Mouse (Mus musculus) bone marrow macrophage, adult 2 months (primary cell): ENCODE results near the gene Rin3. TPM values are rescaled to one million over a fixed set of nuclear protein-coding genes. Genes with fewer than 3 reads are reported as not detected.

Experiments
- H3K27ac ChIP-seq: 2 replicates; pipeline ENCODE4 v1.5.1; 2012; ENCODE audit warnings: low read depth, low read length; ENCODE audit not compliant: insufficient read depth
- H3K4me1 ChIP-seq: 2 replicates; pipeline ENCODE4 v1.6.1; 2012; ENCODE audit warnings: low read length; ENCODE audit not compliant: control insufficient read depth, insufficient read depth
- H3K4me3 ChIP-seq: 2 replicates; pipeline ENCODE4 v1.5.1; 2012; ENCODE audit warnings: mild to moderate bottlenecking, low read length, moderate library complexity; ENCODE audit not compliant: insufficient read depth
- CTCF ChIP-seq: IDR thresholded peaks from 2 replicates; pipeline ENCODE4 v1.5.1; 2012; ENCODE audit warnings: low read depth, mild to moderate bottlenecking, low read length, moderate library complexity
- POLR2A ChIP-seq: IDR thresholded peaks from 2 replicates; pipeline ENCODE4 v1.6.1; 2012; ENCODE audit warnings: mild to moderate bottlenecking, low read depth, low read length, borderline replicate concordance
- polyA plus RNA-seq: library from polyadenylated mRNA; stranded (reverse); fragments of >200 nt; gene quantifications from 2 replicates; pipeline ENCODE4 v1.2.4, GENCODE M21; 2012; ENCODE audit not compliant: missing spikeins, insufficient read depth, insufficient read length

Rin3 gene
- polyA plus RNA-seq, 1 experiment, result 39.5 TPM

DNA sequence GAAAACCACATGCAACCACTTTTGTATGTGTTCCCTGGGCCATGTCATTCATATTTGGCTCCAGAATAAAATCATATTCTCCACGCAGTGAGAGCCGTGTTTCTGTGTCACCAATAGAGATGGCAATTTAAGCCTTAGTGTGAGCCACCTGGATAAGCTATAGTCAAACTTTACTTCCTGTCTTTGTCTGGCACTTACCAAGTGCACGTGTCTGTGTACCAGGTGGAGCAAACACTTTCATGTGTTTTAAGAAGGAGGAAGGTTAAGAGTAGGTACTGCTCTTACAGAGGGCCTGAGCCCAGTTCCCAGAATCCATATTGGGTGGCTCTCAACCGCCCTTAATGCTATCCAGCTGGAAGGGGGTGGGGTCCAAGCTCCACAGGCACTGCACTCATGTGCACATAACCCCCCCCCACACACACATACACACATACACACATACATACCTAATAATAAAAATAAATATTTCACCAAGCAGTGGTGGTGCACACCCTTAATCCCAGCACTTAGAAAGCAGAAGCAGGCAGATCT lies 142.3 kb downstream of the Rin3 start:
- TF ChIP-seq CTCF (no peak), POLR2A (no peak)
- H3K4me3 ChIP-seq, result no peak overlapping the region
- H3K27ac ChIP-seq, result no peak overlapping the region
- peaks cover 43% of the 10 kb centered on the region for H3K4me1 ChIP-seq

DNA sequence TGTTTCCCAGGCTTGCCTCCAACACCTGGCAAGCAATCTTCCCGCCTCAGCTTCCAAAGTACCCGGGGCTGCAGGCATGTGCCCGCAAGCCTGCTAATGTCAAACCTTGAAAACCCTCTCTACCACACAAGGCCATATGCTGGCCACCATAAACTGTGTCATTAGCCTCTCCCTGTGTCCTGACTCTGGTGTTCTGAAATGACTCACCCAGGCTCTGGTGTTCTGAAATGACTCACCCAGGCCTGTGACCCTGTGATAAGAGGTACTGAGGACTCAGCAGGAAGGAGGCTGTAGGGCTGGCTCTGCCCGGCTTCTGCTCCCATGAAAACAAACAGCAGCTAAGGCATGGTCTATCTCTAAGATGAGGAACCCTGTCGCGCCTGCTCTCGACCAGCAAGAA lies 143.4 kb downstream of the Rin3 start:
- peak overlapping the region; percentile 87 for H3K27ac ChIP-seq
- H3K4me1 ChIP-seq, result peaks cover 42% of the 10 kb centered on the region
- no peak for TF ChIP-seq CTCF
- no peak for TF ChIP-seq POLR2A
- no peak overlapping the region for H3K4me3 ChIP-seq

DNA sequence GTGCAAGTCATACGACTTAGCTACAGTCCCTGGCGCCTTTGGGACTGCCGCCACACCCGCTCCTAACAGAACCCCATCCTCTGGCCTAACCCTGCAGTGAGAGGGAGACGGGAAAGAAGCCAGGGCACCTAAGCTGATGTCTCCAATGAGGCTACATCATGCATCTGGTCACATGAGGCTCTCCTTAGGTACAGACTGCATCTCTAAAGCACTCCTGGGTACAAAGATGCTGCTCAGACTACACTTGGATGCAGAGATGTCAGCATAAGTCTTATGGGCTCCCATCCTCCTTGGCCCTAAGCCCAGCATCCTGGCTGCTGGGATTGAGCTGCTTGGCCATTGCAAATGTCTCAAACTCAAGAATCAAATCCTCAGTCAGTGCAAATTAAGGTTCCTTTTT lies 146.8 kb downstream of the Rin3 start:
- H3K4me1 ChIP-seq, result peaks cover 46% of the 10 kb centered on the region
- H3K4me3 ChIP-seq, result no peak overlapping the region
- TF ChIP-seq POLR2A (no peak), CTCF (no peak)
- no peak overlapping the region for H3K27ac ChIP-seq

DNA sequence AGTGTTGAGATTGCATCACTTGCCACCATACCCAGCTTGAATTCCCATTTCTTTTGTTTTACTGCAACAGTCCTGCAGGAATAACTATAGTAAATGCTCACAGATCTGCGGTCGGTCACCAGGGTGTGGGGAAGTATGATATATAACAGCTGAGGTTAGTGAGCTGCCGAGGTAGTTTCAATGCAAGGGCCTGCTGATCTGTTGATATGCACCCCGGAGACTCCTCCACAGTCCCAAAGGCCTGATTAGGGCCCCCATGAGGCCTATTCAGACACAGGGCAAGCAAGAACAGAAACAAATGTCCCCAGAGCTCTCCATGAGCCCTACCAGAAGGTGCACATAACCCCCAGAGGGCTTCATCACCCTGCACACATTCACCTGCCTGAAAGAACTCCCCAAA lies 147.4 kb downstream of the Rin3 start:
- no peak for TF ChIP-seq CTCF
- no peak for TF ChIP-seq POLR2A
- Histone ChIP-seq H3K27ac (peak overlapping the region; percentile 51), H3K4me3 (no peak overlapping the region), H3K4me1 (peaks cover 43% of the 10 kb centered on the region)

DNA sequence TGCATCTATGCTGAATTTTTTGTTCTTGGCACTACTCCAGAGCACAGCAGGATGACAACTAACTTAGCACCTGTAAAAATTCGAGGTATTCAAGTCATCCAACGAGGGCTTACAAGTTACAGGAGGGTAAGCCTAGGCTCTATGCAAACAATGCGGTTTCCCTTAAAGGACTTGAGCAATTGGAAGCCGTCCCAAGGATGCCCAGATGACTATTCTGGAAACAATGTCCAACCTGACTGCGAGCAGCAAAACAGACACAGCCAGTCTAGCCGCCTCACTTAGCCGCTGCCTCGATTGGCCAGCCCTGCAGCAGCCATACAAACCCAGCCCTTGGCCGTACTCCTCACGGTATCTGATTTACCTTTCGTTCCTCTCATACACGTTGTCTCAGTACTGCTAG lies 149.4 kb downstream of the Rin3 start:
- TF ChIP-seq CTCF, result no peak
- TF ChIP-seq POLR2A, result no peak
- Histone ChIP-seq H3K27ac (no peak overlapping the region), H3K4me3 (no peak overlapping the region), H3K4me1 (peaks cover 38% of the 10 kb centered on the region)

DNA sequence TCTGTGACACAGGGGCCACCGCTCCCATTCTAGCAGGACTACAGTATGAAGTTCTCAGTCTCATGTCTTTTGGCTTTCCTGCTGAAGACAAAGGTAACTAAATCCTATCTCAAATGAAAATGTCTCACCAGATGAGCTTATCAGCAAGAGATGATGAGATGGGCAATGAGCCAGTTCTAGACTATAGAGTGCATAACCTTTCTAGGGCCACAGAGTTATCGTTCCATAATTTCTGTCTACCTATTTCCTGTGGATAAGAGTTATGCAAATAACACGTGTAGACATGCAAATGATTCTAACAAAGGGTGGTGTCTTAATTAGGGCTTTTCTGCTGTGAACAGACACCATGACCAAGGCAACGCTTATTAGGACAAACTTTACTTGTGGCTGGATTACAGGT lies 151.3 kb downstream of the Rin3 start:
- H3K4me1 ChIP-seq, result peaks cover 38% of the 10 kb centered on the region
- H3K27ac ChIP-seq, result no peak overlapping the region
- H3K4me3 ChIP-seq, result no peak overlapping the region
- TF ChIP-seq CTCF (no peak), POLR2A (no peak)

DNA sequence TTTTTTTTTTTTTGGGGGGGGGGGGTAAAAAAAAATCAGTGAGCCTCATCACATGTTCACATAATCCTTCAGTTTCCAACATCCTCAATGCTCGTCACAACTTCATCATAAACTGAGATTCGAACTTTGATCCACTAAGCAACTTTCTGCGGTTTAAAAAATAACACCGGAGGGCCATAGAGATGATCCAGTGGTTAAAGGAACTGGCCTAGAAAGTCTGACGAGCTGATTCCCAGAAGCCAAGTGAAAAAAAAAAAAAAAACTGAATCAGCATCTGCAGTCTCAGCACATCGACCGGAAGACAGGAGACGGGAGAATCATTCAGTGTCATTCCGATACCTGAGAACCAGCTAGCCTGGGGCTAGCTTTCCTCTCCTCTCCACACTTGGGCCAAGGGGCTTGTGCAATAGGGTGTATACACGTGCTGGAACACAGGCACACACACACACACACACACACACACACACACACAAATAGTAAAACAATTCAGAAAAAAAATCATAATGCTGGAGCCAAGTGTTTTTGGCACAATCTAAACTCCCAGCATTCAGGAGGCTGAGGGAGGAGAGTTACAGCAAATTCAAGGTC lies 154.2 kb downstream of the Rin3 start:
- Histone ChIP-seq H3K4me1 (peaks cover 37% of the 10 kb centered on the region), H3K4me3 (peak overlapping the region; percentile 98), H3K27ac (peak overlapping the region; percentile 98)
- TF ChIP-seq POLR2A (no peak), CTCF (no peak)

DNA sequence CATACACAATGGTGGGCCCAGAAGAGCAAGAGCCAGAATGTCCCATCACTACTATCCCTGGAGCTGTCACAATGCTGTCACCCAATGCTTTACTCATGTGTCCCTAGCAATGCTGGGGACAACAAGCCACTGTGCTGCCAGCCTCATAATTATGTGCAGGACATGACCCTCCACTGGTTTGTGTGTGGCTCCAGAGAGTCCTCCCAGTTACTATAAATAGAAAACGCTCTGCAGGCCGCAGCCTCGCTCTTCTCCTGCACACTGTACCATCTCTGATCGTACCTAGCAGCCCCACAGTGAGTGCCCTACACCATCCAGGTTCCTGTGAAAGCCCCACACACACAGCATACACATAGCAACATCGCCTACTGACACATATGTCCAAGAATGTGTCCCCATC lies 155.1 kb downstream of the Rin3 start:
- Histone ChIP-seq H3K4me3 (peak overlapping the region; percentile 98), H3K27ac (peak overlapping the region; percentile 98), H3K4me1 (peaks cover 31% of the 10 kb centered on the region)
- TF ChIP-seq CTCF, result no peak
- no peak for TF ChIP-seq POLR2A

DNA sequence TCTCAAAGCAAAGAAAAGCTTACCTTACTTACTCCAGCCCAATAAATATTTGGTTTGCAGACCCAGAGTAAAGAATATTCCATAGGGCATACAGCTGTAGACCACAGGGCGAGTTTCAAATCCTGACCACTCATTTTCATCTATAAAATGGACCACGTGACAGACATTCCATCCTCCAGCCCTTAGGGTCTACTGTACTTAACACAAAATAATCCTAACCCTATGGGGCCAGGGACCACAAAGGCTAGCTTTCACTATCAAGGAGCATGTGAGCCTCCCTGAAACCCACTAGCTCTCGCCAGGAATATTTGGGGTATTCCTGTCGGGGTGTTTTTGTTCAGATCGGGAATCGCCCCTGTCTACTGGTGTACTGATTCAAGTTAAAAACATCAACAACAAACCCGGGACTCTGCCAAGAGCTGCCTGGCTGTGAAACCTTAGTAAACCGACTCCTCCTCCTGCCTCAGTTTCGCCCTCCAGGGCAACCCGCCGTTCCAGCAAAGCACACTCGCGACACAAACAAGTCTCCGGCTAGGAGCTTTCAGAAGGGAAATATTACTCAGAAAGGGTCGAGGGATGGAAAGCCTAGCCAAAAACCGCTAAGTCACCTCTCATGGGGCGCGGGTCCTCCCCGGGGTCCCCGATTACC lies 156.3 kb downstream of the Rin3 start:
- H3K4me3 ChIP-seq, result peak overlapping the region; percentile 98
- H3K4me1 ChIP-seq, result peaks cover 24% of the 10 kb centered on the region
- H3K27ac ChIP-seq, result peak overlapping the region; percentile 98
- TF ChIP-seq POLR2A (no peak), CTCF (no peak)

DNA sequence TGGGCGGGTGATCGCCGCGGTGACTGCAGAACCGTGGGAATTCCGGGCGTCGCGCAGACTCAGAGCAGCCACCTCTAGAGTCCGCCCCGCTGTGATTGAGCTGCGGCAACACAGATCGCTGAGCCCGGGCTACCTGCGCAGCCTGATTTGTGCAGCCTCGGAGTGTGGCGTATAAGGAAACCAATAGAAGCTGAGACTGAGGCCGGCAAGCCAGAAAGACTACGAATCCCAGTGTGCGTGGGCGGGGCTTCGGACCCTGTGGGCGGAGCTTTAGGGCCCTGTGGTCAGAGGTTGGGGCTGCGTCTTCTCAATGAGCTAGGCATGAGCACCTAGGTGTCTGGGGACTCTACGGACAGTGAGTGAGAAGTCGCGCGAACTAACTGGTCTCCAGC lies 156.8 kb downstream of the Rin3 start, which contains the start of gene Lgmn:
Lgmn (minus strand) TSS at position 182 of the 392 bp plus-strand sequence.
- TF ChIP-seq POLR2A (no peak), CTCF (no peak)
- Histone ChIP-seq H3K27ac (peak within 1 kb of the TSS; percentile 98), H3K4me1 (peaks cover 20% of the 10 kb centered on the region), H3K4me3 (peak within 1 kb of the TSS; percentile 98)

Other genes starting within 250 kb of the Rin3 start
- not detected in 2 replicates for gene Slc24a4, start 154.3 kb upstream of the Rin3 start, polyA plus RNA-seq
- 1,528 and 1,623 TPM in 2 replicates for gene Lgmn, start 156.8 kb downstream of the Rin3 start, polyA plus RNA-seq
- gene Golga5, start 186.1 kb downstream of the Rin3 start, polyA plus RNA-seq, result 28.1 and 30.3 TPM in 2 replicates